Mouse (Mus musculus) myocyte (in vitro differentiated cells): ENCODE data around the gene 4833427G06Rik. TPM values are rescaled to one million over a fixed set of nuclear protein-coding genes. Genes with fewer than 3 reads are reported as not detected.

ENCODE experiments used
- H3K27me3 ChIP-seq: one replicate; pipeline ENCODE4 v1.6.1; 2011; ENCODE audit not compliant: control insufficient read depth, insufficient read depth, insufficient read length
- H3K36me3 ChIP-seq: one replicate; pipeline ENCODE4 v1.6.1; 2011; ENCODE audit not compliant: control insufficient read depth, insufficient read depth
- H3K4me2 ChIP-seq: one replicate; pipeline ENCODE4 v1.6.1; 2011; ENCODE audit warnings: low read depth, control low read depth
- H3K4me3 ChIP-seq: one replicate; pipeline ENCODE4 v1.5.1; 2011; ENCODE audit warnings: mild to moderate bottlenecking, control low read depth, moderate library complexity
- H3K79me2 ChIP-seq: one replicate; pipeline ENCODE4 v1.6.1; 2011; ENCODE audit not compliant: control insufficient read depth, insufficient read depth
- H3ac ChIP-seq: one replicate; pipeline ENCODE4 v1.6.1; 2011; ENCODE audit not compliant: control insufficient read depth, insufficient read length
- CEBPB ChIP-seq: IDR thresholded peaks from 2 replicates; pipeline ENCODE4 v1.6.1; 2011; ENCODE audit warnings: mild to moderate bottlenecking, moderate library complexity; ENCODE audit not compliant: poor library complexity, insufficient read depth, severe bottlenecking
- E2F4 ChIP-seq: IDR thresholded peaks from one replicate; pipeline ENCODE4 v1.6.1; 2011; ENCODE audit warnings: mild to moderate bottlenecking, control low read depth, moderate library complexity; ENCODE audit not compliant: insufficient read depth
- MAX ChIP-seq: IDR thresholded peaks from one replicate; pipeline ENCODE4 v1.6.1; 2011; ENCODE audit warnings: low read depth, mild to moderate bottlenecking, control low read depth
- MYOD1 ChIP-seq, 3 experiments: IDR thresholded peaks; one replicate each; pipeline ENCODE4 v1.6.1; 2011; ENCODE audit warnings: control low read depth in 2 of 3, low read depth in 2 of 3, mild to moderate bottlenecking in 2 of 3, moderate library complexity in 1 of 3; ENCODE audit not compliant: insufficient read length in 2 of 3, control insufficient read depth in 1 of 3
- MYOG ChIP-seq, 3 experiments: IDR thresholded peaks; one replicate each; pipeline ENCODE4 v1.6.1; 2011; ENCODE audit warnings: control low read depth in 2 of 3, low read depth in 2 of 3, mild to moderate bottlenecking in 2 of 3; ENCODE audit not compliant: insufficient read length in 2 of 3, control insufficient read depth in 1 of 3, insufficient read depth in 1 of 3
- POLR2A ChIP-seq: IDR thresholded peaks from one replicate; pipeline ENCODE4 v1.6.1; 2011; ENCODE audit warnings: low read depth, mild to moderate bottlenecking, control low read depth, moderate library complexity; ENCODE audit not compliant: insufficient read length
- POLR2AphosphoS2 ChIP-seq: IDR thresholded peaks from one replicate; pipeline ENCODE4 v1.6.1; 2011; ENCODE audit warnings: low read depth, control low read depth; ENCODE audit not compliant: insufficient read length
- REST ChIP-seq: IDR thresholded peaks from one replicate; pipeline ENCODE4 v1.6.1; 2011; ENCODE audit warnings: mild to moderate bottlenecking, control low read depth, moderate library complexity; ENCODE audit not compliant: insufficient read depth, insufficient read length
- SRF ChIP-seq: IDR thresholded peaks from one replicate; pipeline ENCODE4 v1.6.1; 2011; ENCODE audit warnings: low read depth; ENCODE audit not compliant: control insufficient read depth, insufficient read length
- TCF12 ChIP-seq: IDR thresholded peaks from one replicate; pipeline ENCODE4 v1.6.1; 2011; ENCODE audit warnings: mild to moderate bottlenecking, control low read depth; ENCODE audit not compliant: poor library complexity, insufficient read depth, severe bottlenecking
- TCF3 ChIP-seq: IDR thresholded peaks from one replicate; pipeline ENCODE4 v1.6.1; 2011; ENCODE audit warnings: low read depth, control low read depth; ENCODE audit not compliant: insufficient read length
- USF1 ChIP-seq: IDR thresholded peaks from one replicate; pipeline ENCODE4 v1.6.1; 2011; ENCODE audit warnings: low read depth, mild to moderate bottlenecking, control low read depth, moderate library complexity
- polyA plus RNA-seq: library from polyadenylated mRNA; unstranded; fragments of >200 nt; fragmentation: generic; extraction: Trizol; gene quantifications from one replicate; pipeline ENCODE4 v1.2.1, GENCODE M21; 2012; ENCODE audit warnings: missing spikeins

The 4833427G06Rik gene
- polyA plus RNA-seq, 1 experiment: 2.4 TPM

- H3K27me3 ChIP-seq: no peaks in the 10 kb centered on the region
- peaks cover 4% of the 10 kb centered on the region for H3K36me3 ChIP-seq
- H3K4me3 ChIP-seq: no peak overlapping the region
- H3K4me2 ChIP-seq: peak overlapping the region; percentile 6
- no peak overlapping the region for H3ac ChIP-seq
- TF ChIP-seq POLR2A (no peak), MAX (no peak), E2F4 (no peak), MYOD1 (IDR thresholded peaks at IDR 0.05; ENCODE audit: control insufficient read depth in 1 of 3, insufficient read length in 2 of 3, low read depth in 2 of 3) (no peak), MYOG (IDR thresholded peaks at IDR 0.05; ENCODE audit: control insufficient read depth in 1 of 3, insufficient read depth in 1 of 3, insufficient read length in 2 of 3, low read depth in 2 of 3) (no peak), CEBPB (no peak), SRF (no peak), USF1 (no peak), TCF3 (no peak), TCF12 (no peak), REST (no peak), POLR2AphosphoS2 (no peak)
- H3K79me2 ChIP-seq: no peaks in the 10 kb centered on the region
Measured at GRCm38 (mm10) chr9:51096306-51096705, 5.6 kb downstream of the 4833427G06Rik start.

- Histone ChIP-seq H3K36me3 (peaks cover 4% of the 10 kb centered on the region), H3K4me2 (no peak overlapping the region), H3ac (no peak overlapping the region), H3K4me3 (no peak overlapping the region), H3K79me2 (no peaks in the 10 kb centered on the region), H3K27me3 (no peaks in the 10 kb centered on the region)
- TF ChIP-seq MYOD1 (IDR thresholded peaks at IDR 0.05; ENCODE audit: control insufficient read depth in 1 of 3, insufficient read length in 2 of 3, low read depth in 2 of 3) (no peak), SRF (no peak)
Measured at GRCm38 (mm10) chr9:51093697-51094096, 8.2 kb downstream of the 4833427G06Rik start.

- Histone ChIP-seq H3K79me2 (no peaks in the 10 kb centered on the region), H3K4me2 (no peak overlapping the region), H3K27me3 (no peaks in the 10 kb centered on the region), H3K36me3 (no peaks in the 10 kb centered on the region), H3ac (no peak overlapping the region), H3K4me3 (no peak overlapping the region)
- no peak for TF ChIP-seq REST
- TF ChIP-seq CEBPB: no peak
- TF ChIP-seq POLR2AphosphoS2: no peak
- TF ChIP-seq MYOD1 (IDR thresholded peaks at IDR 0.05; ENCODE audit: control insufficient read depth in 1 of 3, insufficient read length in 2 of 3, low read depth in 2 of 3): no peak
- TF ChIP-seq MAX: no peak
- no peak for TF ChIP-seq E2F4
- TF ChIP-seq TCF3: no peak
- TF ChIP-seq TCF12: no peak
- TF ChIP-seq POLR2A: no peak
- no peak for TF ChIP-seq USF1
- no peak for TF ChIP-seq SRF
- TF ChIP-seq MYOG (IDR thresholded peaks at IDR 0.05; ENCODE audit: control insufficient read depth in 1 of 3, insufficient read depth in 1 of 3, insufficient read length in 2 of 3, low read depth in 2 of 3): no peak
Measured at GRCm38 (mm10) chr9:51081614-51082013, 20.3 kb downstream of the 4833427G06Rik start.

- peak; percentile 91 for TF ChIP-seq POLR2A
- TF ChIP-seq POLR2AphosphoS2: peak; percentile 81
- no peak for TF ChIP-seq E2F4
- no peak for TF ChIP-seq USF1
- no peak for TF ChIP-seq REST
- no peak for TF ChIP-seq CEBPB
- peak; percentile 21 to 61 (median 38) for TF ChIP-seq MYOG (IDR thresholded peaks at IDR 0.05; ENCODE audit: control insufficient read depth in 1 of 3, insufficient read depth in 1 of 3, insufficient read length in 2 of 3, low read depth in 2 of 3)
- peak in 2 of 3 experiments; percentile 57 to 73 for TF ChIP-seq MYOD1 (IDR thresholded peaks at IDR 0.05; ENCODE audit: control insufficient read depth in 1 of 3, insufficient read length in 2 of 3, low read depth in 2 of 3)
- Histone ChIP-seq H3ac (peak within 1 kb of the TSS; percentile 5), H3K36me3 (peaks cover 11% of the 10 kb centered on the region), H3K4me3 (peak within 1 kb of the TSS; percentile 47), H3K4me2 (peak within 1 kb of the TSS; percentile 87), H3K79me2 (peaks cover 6% of the 10 kb centered on the region), H3K27me3 (no peaks in the 10 kb centered on the region)
Measured at GRCm38 (mm10) chr9:51076979-51077315, 24.9 kb downstream of the 4833427G06Rik start, which contains the start of gene Layn. Layn (minus strand) TSS chr9:51077094.

DNA sequence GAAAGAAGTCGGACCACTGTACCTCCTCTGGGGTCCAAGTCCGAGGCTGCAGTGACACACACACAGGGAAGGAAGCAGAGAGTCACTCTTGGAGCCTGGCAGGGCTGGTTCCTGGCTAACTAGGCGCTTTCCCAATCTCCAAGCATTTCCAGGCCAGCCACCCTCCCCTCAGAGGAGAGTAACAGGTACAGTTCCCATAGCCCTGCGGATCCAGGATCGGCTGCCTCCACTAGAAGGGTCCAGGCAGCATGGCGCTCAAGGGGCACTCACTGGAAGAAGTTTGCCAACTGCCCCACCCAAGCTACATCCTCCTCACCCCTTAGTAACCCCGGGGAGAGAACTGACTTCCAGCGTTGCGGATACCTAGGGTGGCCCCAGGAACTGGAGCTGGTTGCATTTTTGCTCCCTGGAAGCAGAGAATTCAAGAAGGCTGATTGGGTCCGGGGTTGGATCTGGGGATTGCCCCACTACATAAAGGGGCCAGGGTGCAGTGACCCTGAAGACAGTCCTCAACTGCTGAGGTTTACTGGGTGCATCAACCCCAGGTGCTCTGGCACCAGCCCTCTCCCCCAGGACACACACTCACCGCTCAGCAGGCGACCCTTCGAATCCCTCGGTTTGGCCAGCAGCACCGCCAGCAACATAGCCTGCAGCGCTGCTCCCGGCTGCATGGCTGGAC is 25.4 kb downstream of the 4833427G06Rik start:
- peaks cover 6% of the 10 kb centered on the region for H3K79me2 ChIP-seq
- H3K27me3 ChIP-seq: no peaks in the 10 kb centered on the region
- peak overlapping the region; percentile 87 for H3K4me2 ChIP-seq
- peak overlapping the region; percentile 47 for H3K4me3 ChIP-seq
- H3K36me3 ChIP-seq: peaks cover 16% of the 10 kb centered on the region
- peak overlapping the region; percentile 5 for H3ac ChIP-seq
- TF ChIP-seq MYOG (IDR thresholded peaks at IDR 0.05; ENCODE audit: control insufficient read depth in 1 of 3, insufficient read depth in 1 of 3, insufficient read length in 2 of 3, low read depth in 2 of 3): no peak
- TF ChIP-seq SRF: no peak
- no peak for TF ChIP-seq TCF3
- no peak for TF ChIP-seq MYOD1 (IDR thresholded peaks at IDR 0.05; ENCODE audit: control insufficient read depth in 1 of 3, insufficient read length in 2 of 3, low read depth in 2 of 3)
- no peak for TF ChIP-seq MAX
- no peak for TF ChIP-seq E2F4
- TF ChIP-seq CEBPB: no peak
- no peak for TF ChIP-seq POLR2AphosphoS2
- TF ChIP-seq REST: no peak
- no peak for TF ChIP-seq POLR2A
- TF ChIP-seq USF1: no peak
- TF ChIP-seq TCF12: no peak
